Mouse (Mus musculus) heart, postnatal 36 days (tissue): Measurements from ENCODE around the gene Vps13d. TPM values are rescaled to one million over a fixed set of nuclear protein-coding genes. Genes with fewer than 3 reads are reported as not detected.

ENCODE experiments used
- DNase-seq, 2 experiments: peaks; one replicate each; pipeline ENCODE4 v3.0.0; 2021 to 2022
- intact Hi-C: fragments of 180-260 bp; cut with DNase I; formaldehyde crosslinking; loops from one replicate; pipeline ENCODE4 v1.15.1; 2025
- total RNA-seq, 2 experiments: library from RNA; stranded (reverse); gene quantifications; 2 replicates each; pipeline ENCODE4 v1.2.3; 2021

The Vps13d gene
- total RNA-seq, 2 experiments from 2014 or later: 70.1 to 73.5 TPM

GRCm38 (mm10) chr4:144957721-144958120 is 237.1 kb downstream of the Vps13d start:
- DNase-seq: no peak

DNA sequence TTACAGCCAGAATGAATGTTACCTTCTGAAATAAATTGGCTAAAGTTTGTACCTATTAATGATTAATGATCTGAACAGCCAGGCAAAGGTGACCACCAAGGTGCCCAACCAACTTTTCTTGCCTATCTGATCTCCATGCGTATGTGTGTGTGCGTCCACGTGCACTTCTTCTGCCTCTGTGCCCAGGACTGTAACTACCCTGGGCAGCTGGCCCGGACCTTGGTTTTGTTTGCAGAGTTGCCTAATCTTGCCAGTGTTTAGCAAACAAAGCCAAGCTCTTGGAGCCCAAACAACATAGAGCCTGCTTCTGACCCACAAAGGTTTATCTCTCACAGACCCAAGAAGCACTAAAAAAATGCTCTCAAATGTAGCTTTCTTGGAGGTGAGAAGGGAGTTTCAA is 237.6 kb downstream of the Vps13d start:
- intact Hi-C loops: loop anchor here (10.0 kb wide), 1 partner anchor 88 kb away; no protein-coding TSS in a partner anchor
- DNase-seq: peak in 1 of 2 experiments; percentile 49

More at GRCm38 (mm10) chr4:144957721-144958120, 237.1 kb downstream of the Vps13d start:
- intact Hi-C loops: loop anchor here (10.0 kb wide), 1 partner anchor 87 kb away; no protein-coding TSS in a partner anchor

GRCm38 (mm10) chr4:144956293-144956692 is 238.5 kb downstream of the Vps13d start:
- intact Hi-C loops: loop anchor here (10.0 kb wide), 1 partner anchor 89 kb away; no protein-coding TSS in a partner anchor
- DNase-seq: no peak

DNA sequence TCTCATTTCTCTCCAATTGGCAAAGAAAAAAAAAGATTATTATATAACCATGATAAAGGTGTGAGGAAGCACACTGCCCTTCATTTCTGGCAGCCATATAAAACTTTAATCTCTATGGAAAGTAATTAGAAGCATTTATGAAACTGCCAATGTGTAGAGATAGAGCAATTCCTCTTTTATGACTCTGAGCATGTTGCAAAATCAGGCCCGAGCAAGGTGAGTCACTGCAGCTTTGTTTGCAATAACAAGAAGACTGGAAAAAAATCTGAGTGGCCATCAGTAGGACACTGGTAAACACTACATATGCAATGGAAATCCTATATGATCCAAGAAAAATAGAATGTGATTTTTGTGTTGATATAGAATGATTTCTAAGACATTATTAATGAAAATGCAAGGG is 238.9 kb downstream of the Vps13d start:
- intact Hi-C loops: loop anchor here (2.0 to 10.0 kb wide), 2 partner anchors 23 to 89 kb away; no protein-coding TSS in a partner anchor
- no peak for DNase-seq

DNA sequence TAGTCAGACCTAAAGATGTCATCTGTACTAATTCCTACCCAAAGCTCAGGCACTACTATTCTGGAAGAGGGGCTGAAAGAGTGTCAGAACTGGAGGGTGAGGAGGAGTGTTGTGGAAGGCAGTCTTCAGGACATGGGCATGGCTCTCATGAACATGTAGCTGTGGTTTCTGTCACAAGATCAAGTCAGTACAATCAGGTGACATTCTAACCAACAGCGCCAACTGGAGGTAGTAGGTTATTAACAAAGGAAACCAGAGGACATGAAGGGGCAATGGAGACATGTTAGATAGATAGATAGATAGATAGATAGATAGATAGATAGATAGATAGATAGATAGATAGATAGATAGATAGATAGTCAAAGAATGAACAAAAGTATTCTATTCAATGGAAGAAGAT is 241.4 kb downstream of the Vps13d start:
- no peak for DNase-seq
- intact Hi-C loops: loop anchor here (10.0 kb wide), 1 partner anchor 91 kb away; no protein-coding TSS in a partner anchor

DNA sequence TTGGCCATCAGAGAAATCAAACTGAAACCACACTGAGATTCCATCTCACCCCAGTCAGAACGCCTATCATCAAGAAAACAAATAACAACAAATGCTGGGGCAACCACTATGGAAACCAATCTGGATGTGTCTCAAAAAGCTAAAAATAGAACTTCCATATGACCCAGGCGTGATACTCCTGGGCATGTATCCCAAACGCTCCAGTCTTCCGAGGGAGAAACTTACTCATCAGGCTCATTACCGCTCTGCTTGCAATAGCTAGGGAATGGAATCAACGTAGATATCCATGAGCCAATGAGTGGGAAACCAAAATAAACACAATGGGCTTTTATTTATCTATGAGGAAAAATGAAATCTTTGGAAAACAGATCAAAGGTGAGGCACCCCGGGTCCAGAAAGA is 242.9 kb downstream of the Vps13d start:
- intact Hi-C loops: loop anchor here (10.0 kb wide), 1 partner anchor 93 kb away; no protein-coding TSS in a partner anchor
- peak in 1 of 2 experiments; percentile 58 for DNase-seq

DNA sequence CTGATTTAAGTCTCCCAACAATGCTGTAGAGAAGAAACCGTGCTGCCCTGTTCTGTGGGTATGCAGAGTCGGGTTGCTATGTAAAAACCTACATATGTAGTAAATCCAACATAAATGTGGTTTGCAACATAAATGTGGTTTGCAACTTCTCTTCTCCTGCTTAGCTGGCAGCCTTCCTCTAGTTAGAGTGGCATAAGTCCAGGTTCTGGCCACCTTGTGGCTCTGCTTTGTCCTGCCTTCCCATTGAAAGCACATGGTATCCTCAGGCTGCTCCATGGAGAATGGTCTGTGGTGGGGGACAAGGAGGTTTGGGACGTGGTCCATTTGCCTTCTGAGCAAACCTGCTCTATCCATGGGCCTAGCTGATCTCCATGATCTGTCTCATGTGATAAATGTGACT is 243.9 kb downstream of the Vps13d start:
- intact Hi-C loops: loop anchor here (10.0 kb wide), 1 partner anchor 94 kb away; no protein-coding TSS in a partner anchor
- DNase-seq: no peak

- intact Hi-C loops: loop anchor here (10.0 kb wide), 1 partner anchor 94 kb away; no protein-coding TSS in a partner anchor
- DNase-seq: no peak
Measured at GRCm38 (mm10) chr4:144950327-144950711, 244.5 kb downstream of the Vps13d start.

- intact Hi-C loops: loop anchor here (2.0 to 10.0 kb wide), 2 partner anchors 19 to 95 kb away; no protein-coding TSS in a partner anchor
- peak; percentile 72 to 82 for DNase-seq
Measured at GRCm38 (mm10) chr4:144949441-144950326, 245.1 kb downstream of the Vps13d start.

DNA sequence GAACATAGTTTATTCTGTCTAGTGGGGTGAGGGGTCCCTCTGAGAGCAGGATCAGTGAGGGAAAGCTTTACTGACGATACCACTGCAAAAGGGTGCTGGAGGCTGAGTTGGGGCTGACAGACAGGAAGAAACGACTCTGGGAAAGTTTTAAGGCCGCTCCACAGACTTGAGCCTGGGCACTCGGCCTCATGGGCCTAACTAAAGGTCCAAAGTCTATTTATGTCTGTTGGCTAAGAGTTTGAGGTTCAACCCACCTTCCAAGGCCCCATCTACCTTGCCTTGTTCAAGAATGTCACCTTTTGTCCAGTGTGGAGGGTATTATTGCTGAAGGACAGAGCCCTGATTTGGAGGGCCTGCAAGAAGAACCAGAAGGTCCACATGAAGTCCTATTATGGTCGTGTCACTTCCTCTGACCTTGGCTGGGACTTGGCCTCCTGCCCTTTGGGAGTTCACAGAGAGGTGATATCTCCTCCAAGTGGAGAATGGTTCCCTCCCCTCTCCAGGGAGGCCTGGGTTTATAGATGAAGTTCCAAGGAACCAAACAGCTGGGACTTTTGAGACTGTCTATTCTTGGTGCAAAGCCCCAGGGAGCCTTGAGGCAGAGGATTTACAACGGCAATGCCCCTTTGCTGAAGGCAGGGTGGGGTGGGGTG is 246.9 kb downstream of the Vps13d start:
- peak; percentile 87 to 90 for DNase-seq
- intact Hi-C loops: loop anchor here (1.0 to 2.0 kb wide), 2 partner anchors 17 to 52 kb away; no protein-coding TSS in a partner anchor

GRCm38 (mm10) chr4:144943273-144943672 is 251.5 kb downstream of the Vps13d start:
- intact Hi-C loops: no loop called here

DNA sequence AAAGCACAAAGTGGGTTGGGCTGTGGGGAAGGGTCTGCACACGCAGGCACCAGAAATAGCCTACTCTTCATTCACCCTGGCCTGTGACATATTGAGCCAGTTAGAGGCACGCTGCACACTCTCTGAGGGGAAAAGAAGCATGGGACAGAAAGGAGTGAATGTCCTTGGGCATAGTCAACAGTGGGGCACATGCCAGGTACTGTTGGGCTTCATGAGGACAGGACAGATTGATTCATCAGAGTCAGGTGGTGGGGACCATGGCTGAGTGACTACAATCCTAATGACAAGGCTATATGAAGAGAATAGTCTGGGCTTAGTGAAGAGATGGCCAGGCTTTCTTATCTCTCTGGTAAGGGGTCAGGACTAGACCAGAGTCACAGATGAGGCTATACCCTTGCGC is 252.4 kb downstream of the Vps13d start:
- intact Hi-C loops: no loop called here
- no peak for DNase-seq

More at GRCm38 (mm10) chr4:144943273-144943672, 251.5 kb downstream of the Vps13d start:
- no peak for DNase-seq

DNA sequence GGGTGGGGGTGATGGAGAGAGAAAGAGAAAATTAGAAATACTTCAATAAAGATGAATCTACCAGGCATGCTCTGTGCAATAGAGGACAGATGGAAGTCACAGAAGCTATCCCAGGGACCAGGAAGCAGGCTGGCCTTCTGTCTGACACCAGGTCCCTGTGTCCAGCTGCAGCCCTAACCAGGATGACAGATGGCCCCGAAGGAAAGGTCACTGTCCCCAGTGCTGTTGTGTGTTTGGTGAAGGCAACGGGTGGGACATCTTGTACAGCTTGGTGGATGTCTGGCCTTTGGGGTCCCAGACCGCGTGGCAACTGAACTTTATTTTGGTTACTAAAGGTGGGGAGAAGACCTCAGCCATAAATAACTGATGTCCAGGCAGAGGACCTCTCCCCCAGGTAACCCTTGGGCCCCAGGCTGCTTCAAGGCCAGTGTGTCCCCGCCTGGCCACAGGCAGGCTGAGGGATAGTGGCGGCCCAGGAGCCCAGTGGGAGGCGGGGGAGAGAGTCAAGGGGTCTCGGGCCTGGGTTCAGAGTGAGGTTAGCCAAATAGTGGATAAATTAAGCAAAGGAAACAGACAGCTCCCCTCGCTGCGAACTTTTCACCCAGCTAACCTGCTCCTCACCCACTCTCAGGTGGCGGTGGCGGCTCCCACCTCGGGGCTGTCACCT is 253.9 kb downstream of the Vps13d start:
- intact Hi-C loops: no loop called here
- DNase-seq: no peak

DNA sequence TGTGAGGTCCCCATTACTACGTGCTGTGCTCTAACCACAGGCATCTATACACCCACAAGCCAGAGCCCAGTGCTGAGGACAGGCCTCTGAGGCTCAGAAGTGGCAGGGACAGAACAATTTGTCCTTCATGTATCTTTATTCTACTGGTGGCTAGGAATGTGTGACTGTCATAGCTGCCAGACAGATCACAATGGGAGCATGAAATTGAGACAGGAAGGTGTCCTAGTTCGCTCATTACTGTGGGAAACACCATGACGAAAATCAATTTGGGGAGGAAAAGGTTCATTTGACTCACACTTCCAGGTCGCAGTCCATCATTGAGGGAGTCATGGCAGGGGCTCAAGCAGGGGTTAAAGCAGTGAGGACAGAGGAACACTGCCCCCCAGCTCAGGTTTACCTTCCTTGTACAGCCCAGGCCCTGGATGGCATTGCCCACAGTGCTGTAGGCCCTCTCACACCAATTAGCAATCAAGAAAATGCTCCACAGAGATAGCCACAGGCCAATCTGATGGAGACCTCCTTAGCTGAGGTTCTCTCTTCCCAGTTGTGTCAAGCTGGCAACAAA is 254.9 kb downstream of the Vps13d start:
- no peak for DNase-seq
- intact Hi-C loops: no loop called here

DNA sequence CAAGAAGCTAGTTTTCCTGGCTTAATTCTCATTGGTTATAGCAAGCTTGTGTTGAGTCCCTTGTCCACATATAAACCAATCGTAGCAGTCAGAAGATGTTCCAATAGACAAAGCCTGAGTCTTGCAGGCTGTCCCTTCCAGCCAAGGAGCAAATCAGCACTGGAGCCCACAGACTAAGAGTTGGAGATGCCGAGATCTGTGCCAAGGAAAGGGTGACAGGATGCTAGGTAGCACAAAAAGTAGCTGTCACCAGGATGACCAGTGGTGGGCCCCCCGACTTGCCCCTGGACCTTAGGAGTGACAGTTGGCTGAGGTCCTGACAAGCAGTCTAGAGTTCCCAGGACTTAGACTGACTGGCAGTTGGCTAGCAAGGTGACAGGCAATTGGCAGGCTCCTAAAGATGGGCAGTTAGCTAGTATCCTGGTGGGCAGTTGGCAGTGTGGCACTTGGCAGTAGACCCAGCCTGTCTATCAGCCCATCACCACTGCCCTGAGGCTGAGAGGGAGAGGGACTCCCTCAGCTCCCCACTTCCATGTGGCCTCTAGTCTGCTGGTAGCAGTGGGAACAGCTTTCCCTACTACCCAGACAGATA is 258.1 kb downstream of the Vps13d start:
- DNase-seq: no peak
- intact Hi-C loops: loop anchor here (1.0 kb wide), 1 partner anchor 10 kb away; no protein-coding TSS in a partner anchor

DNA sequence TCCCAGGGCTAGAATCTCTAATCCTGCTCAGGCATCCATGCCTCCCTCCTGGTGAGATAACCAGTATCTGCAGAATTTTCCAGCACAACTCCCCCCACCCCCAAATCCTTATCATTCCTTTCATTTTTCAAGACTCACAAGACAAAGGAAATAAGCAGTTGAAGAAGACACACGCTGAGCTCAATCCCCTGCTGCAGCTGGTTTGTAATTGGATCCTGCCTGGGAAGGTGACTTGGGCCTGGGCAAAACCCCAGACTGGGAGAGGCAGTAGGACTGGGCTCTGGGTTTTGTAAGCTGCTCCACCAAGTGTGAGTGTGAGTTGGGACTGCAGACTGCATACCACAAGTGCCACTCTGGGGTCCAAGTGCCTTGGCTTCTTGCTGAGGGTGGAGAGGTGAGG is 260.3 kb downstream of the Vps13d start:
- DNase-seq: no peak
- intact Hi-C loops: no loop called here

- intact Hi-C loops: loop anchor here (2.0 kb wide), 2 partner anchors 18 to 38 kb away; partner anchors contain the start of gene Dhrs3
- DNase-seq: no peak
Measured at GRCm38 (mm10) chr4:144931167-144931566, 263.6 kb downstream of the Vps13d start.

- intact Hi-C loops: loop anchor here (2.0 kb wide), 2 partner anchors 18 to 38 kb away; partner anchors contain the start of gene Dhrs3
- DNase-seq: peak; percentile 85 to 86
Measured at GRCm38 (mm10) chr4:144930366-144930765, 264.4 kb downstream of the Vps13d start.

DNA sequence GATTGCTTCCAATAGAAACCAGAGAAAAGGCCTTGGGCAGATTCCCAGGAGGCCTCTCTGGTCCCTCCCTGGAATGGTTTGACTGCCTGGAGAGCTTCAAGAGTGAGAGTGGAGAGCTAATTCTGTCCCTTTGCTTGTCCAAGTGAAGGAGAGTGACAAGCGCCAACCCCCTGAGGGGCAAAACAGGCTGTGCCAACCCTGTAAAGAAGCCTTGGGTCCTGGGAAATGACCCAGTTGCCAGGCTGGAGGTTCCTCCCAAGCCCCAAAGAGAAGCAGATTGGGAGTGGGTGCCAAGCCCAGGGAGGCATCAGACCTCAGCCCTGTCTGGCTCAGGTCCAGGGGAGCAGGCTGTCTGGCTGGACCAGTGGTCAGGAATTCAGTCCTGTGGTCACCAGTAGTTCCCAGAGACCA is 265.0 kb downstream of the Vps13d start:
- intact Hi-C loops: loop anchor here (2.0 kb wide), 3 partner anchors 19 to 37 kb away; partner anchors contain the start of gene Dhrs3

More for the DNA sequence above, 265.0 kb downstream of the Vps13d start:
- DNase-seq: peak; percentile 70 to 83
